Mouse (Mus musculus) CD8-positive naive resting alpha-beta T cell, adult 2 months (primary cell): ENCODE results near the gene Gm49354.
"Not testable (repeated sequence)": the region's sequence is repeated elsewhere in the genome, so short reads cannot be mapped to it uniquely, and the experiment has no call there.

ENCODE experiments used
- DNase-seq, 2 experiments: peaks; one replicate each; pipeline ENCODE4 v3.0.0; 2022; ENCODE audit warnings: low read depth in 2 of 2, low spot score in 2 of 2

Gm49354 gene

DNA sequence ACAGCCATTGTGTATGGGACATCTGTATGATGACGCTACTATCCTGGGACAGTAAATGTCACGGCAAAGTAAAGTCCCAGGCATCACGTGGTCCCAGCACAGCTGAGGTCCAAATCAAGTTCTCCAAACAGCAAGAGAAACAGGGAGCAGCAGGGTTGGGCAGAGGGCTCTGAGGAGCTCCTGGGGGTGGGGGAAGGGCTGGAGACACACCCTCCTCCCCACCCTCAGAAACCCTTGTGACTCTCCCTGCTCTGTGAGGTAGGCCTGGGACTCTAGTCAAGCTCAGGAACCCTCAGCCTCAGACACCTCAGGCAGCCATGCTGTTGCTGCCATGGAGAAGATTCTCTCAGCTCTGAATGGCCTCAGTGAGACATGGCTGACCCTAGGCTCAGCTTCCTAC lies 70.1 kb downstream of the Gm49354 start, which contains the start of gene Spata31d1b:
TSS of gene Spata31d1b (plus strand) at position 301 of the 400 bp plus-strand sequence.
- DNase-seq = not testable (repeated sequence)

DNA sequence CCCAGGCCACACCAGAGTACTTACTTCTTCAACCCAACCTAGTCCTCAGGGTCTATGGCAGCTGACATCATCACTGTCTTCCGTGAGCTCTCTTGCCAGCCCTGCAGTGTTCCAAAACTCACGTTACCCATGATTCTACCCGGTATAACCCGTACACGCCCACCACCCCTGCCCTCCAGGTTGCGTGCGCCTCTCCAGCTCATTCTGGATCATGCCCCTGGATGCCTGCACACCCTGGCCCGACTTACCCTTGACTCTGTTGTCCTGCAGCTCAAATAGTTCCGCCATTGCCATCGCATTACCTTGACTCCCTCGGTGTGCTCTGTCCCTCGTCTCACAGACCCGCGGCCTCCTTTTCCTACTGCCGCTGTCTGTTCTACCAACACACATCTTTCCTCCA lies 71.8 kb downstream of the Gm49354 start, which contains the start of gene Spata31d1a:
TSS of gene Spata31d1a (minus strand) at position 101 of the 400 bp plus-strand sequence.
- DNase-seq = no peak
